Mouse (Mus musculus): ENCODE data around the gene Vps36. TPM values are rescaled to one million over a fixed set of nuclear protein-coding genes. Genes with fewer than 3 reads are reported as not detected.

Gene Vps36
- polyA plus RNA-seq, 1 experiment: 0.15 TPM

DNA sequence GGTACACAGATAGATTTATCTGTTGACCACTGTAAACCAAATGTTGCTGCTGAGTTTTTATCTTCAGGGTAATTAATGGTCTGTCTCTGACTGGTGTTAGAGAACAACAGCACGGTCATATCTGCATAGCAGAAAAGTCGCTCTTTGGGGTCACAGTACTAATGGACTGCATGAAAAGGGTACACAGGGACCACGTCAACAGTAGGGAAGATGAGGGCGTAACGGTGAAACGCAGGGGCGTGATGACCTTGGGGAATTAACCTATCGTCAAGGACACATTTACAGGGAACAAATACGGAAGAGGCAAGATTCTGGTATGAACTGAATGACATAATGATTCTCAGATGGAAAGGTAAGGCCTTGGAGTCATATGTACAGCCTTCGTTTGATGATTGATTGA is 28.2 kb upstream of the Vps36 start:
- no peak overlapping the region for H3K4me3 ChIP-seq (replicated peaks)
- H3K27me3 ChIP-seq (ENCODE audit: control insufficient read depth): no peaks in the 10 kb centered on the region; the same call in 1 of the 2 replicates
- peaks cover 17% of the 10 kb centered on the region for H3K4me1 ChIP-seq (ENCODE audit: control insufficient read depth)
- H3K36me3 ChIP-seq (ENCODE audit: control insufficient read depth): peaks cover 26% of the 10 kb centered on the region
- TF ChIP-seq GATA1 (IDR thresholded peaks at IDR 0.05; ENCODE audit: low read length) (no peak), TAL1 (IDR thresholded peaks at IDR 0.05; ENCODE audit: low read length) (no peak)
- no peaks in the 10 kb centered on the region for H3K9me3 ChIP-seq (ENCODE audit: control insufficient read depth, low read length)

DNA sequence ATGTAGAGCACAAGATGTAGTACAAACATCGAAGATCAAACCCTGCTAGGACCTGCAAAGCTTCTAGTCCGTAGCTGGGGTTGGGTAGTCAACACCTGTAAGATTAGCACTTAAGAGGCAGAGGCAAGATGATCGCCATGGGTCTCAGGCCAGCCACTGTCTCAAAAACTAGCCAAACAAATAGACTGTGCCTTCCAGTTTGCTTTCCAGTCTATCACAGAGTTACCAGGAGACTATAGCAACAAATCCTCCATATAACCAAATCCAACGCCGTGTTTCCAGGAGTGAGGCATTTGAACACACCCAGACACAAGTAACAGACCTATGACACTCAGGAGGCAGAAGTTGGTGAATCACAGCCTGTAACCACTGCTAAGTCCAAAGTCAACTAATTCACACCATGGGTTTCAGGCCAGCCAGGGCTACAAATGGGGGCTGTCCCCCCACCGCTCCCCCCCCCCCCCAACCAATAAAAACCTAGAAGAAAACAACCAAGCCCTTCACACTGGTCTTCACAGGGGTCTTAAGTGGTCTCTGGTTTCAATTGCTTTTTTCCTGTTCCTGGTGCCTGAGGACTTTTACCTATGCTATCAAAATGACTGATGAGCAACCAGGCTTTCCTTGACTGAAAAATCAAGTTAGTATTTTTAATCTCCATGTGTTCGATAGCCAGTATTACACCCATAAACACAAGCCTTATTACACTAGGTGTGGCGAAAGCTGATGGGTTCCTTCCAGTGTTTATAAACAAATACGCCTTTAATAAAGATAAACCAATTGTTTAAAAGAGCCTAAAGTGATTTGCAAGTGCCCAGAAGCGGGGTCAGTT is 27.1 kb upstream of the Vps36 start:
- Histone ChIP-seq H3K36me3 (ENCODE audit: control insufficient read depth) (peaks cover 37% of the 10 kb centered on the region), H3K27me3 (ENCODE audit: control insufficient read depth) (no peaks in the 10 kb centered on the region; the same call in 1 of the 2 replicates), H3K9me3 (ENCODE audit: control insufficient read depth, low read length) (no peaks in the 10 kb centered on the region), H3K4me3 (replicated peaks) (peak overlapping the region; percentile 69), H3K4me1 (ENCODE audit: control insufficient read depth) (peaks cover 17% of the 10 kb centered on the region)
- TF ChIP-seq TAL1 (IDR thresholded peaks at IDR 0.05; ENCODE audit: low read length): no peak
- no peak for TF ChIP-seq GATA1 (IDR thresholded peaks at IDR 0.05; ENCODE audit: low read length)

DNA sequence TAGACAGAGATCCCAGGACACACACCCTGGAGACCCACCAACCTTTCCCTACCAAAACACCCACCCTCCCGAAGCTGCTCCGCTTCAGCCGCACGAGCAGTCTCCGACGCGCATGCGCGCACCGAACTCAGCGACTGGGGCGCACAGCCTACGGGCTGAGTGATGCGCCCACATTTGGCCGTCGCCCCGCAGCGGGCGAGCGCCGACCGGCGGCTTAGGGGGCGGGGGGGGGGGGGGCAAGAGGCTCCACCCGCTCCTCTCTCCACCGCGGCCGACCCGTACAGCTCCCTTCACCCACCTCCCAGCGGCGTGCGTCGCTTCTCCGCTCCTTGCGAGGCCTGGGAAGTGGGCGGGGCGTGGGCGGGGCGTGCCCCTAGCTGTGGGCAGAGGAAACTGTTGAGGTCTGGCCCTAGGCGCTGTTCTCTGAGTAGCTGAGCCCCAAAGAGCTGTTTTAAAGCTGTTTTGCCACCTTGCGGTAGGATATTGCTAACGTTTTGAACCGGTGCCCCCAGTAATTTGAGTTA is 26.5 kb upstream of the Vps36 start, which contains the start of gene Nek3:
Gene Nek3, minus strand, starts transcription at position 356 of the 524 bp plus-strand sequence.
- Histone ChIP-seq H3K9me3 (ENCODE audit: control insufficient read depth, low read length) (no peaks in the 10 kb centered on the region), H3K27me3 (ENCODE audit: control insufficient read depth) (no peaks in the 10 kb centered on the region; the same call in 1 of the 2 replicates)
- TF ChIP-seq TAL1 (IDR thresholded peaks at IDR 0.05; ENCODE audit: low read length) (no peak), GATA1 (IDR thresholded peaks at IDR 0.05; ENCODE audit: low read length) (no peak)

GRCm38 (mm10) chr8:22169167-22169566 is 23.4 kb upstream of the Vps36 start:
- H3K4me1 ChIP-seq (ENCODE audit: control insufficient read depth): peaks cover 17% of the 10 kb centered on the region
- peaks cover 63% of the 10 kb centered on the region for H3K36me3 ChIP-seq (ENCODE audit: control insufficient read depth)
- no peaks in the 10 kb centered on the region; the same call in 1 of the 2 replicates for H3K27me3 ChIP-seq (ENCODE audit: control insufficient read depth)
- H3K4me3 ChIP-seq (replicated peaks): no peak overlapping the region
- TF ChIP-seq TAL1 (IDR thresholded peaks at IDR 0.05; ENCODE audit: low read length): no peak
- TF ChIP-seq GATA1 (IDR thresholded peaks at IDR 0.05; ENCODE audit: low read length): no peak
- H3K9me3 ChIP-seq (ENCODE audit: control insufficient read depth, low read length): no peaks in the 10 kb centered on the region

More for the DNA sequence above, 26.5 kb upstream of the Vps36 start, which contains the start of gene Nek3:
- H3K36me3 ChIP-seq (ENCODE audit: control insufficient read depth): peaks cover 43% of the 10 kb centered on the region
- peaks cover 17% of the 10 kb centered on the region for H3K4me1 ChIP-seq (ENCODE audit: control insufficient read depth)
- peak within 1 kb of the TSS; percentile 69 for H3K4me3 ChIP-seq (replicated peaks)

DNA sequence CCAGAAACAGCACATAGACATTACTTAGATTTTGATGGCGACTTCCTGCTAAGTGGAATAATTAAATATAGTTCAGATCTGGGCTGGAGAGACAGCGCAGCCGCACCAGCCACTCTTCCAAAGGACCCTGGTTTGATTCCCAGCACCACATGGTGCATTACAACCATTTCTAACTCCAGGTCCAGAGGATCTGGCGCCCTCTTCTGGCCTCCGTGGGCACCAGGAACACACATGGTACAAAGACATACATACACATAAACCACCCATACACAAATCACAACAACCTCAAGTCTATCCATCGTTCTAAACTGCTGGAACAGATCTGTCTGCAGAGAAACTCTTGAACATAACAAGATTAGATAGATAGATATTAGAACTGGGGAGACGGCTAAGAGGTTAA is 16.6 kb upstream of the Vps36 start:
- Histone ChIP-seq H3K4me3 (replicated peaks) (no peak overlapping the region), H3K9me3 (ENCODE audit: control insufficient read depth, low read length) (peaks cover 12% of the 10 kb centered on the region), H3K36me3 (ENCODE audit: control insufficient read depth) (peaks cover 77% of the 10 kb centered on the region), H3K4me1 (ENCODE audit: control insufficient read depth) (no peaks in the 10 kb centered on the region), H3K27me3 (ENCODE audit: control insufficient read depth) (no peaks in the 10 kb centered on the region)
- TF ChIP-seq GATA1 (IDR thresholded peaks at IDR 0.05; ENCODE audit: low read length): no peak
- no peak for TF ChIP-seq TAL1 (IDR thresholded peaks at IDR 0.05; ENCODE audit: low read length)

DNA sequence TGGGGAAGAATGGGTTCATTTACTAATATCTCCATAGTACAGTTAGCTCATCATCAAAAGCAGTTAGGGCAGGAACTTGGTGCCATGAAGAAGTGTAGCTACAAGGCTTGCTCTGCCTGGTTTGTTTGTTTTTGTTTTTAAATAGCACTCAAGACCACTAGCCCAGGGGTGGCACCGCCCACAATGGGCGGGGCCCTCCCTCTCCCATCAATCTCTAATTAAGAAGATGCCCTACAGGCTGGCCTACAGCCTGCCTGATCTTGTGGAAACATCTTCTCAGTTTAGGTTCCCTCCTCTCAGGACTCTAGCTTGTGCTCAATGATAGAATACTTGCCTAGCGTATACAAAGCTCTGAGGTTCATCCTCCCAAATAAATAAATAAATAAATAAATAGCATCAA is 7.7 kb upstream of the Vps36 start:
- H3K27me3 ChIP-seq (ENCODE audit: control insufficient read depth): peaks cover 26% of the 10 kb centered on the region
- peak overlapping the region; percentile 85 for H3K4me3 ChIP-seq (replicated peaks)
- H3K9me3 ChIP-seq (ENCODE audit: control insufficient read depth, low read length): no peaks in the 10 kb centered on the region
- TF ChIP-seq TAL1 (IDR thresholded peaks at IDR 0.05; ENCODE audit: low read length): no peak
- TF ChIP-seq GATA1 (IDR thresholded peaks at IDR 0.05; ENCODE audit: low read length): no peak
- peaks cover 33% of the 10 kb centered on the region for H3K4me1 ChIP-seq (ENCODE audit: control insufficient read depth)
- peaks cover 22% of the 10 kb centered on the region for H3K36me3 ChIP-seq (ENCODE audit: control insufficient read depth)

DNA sequence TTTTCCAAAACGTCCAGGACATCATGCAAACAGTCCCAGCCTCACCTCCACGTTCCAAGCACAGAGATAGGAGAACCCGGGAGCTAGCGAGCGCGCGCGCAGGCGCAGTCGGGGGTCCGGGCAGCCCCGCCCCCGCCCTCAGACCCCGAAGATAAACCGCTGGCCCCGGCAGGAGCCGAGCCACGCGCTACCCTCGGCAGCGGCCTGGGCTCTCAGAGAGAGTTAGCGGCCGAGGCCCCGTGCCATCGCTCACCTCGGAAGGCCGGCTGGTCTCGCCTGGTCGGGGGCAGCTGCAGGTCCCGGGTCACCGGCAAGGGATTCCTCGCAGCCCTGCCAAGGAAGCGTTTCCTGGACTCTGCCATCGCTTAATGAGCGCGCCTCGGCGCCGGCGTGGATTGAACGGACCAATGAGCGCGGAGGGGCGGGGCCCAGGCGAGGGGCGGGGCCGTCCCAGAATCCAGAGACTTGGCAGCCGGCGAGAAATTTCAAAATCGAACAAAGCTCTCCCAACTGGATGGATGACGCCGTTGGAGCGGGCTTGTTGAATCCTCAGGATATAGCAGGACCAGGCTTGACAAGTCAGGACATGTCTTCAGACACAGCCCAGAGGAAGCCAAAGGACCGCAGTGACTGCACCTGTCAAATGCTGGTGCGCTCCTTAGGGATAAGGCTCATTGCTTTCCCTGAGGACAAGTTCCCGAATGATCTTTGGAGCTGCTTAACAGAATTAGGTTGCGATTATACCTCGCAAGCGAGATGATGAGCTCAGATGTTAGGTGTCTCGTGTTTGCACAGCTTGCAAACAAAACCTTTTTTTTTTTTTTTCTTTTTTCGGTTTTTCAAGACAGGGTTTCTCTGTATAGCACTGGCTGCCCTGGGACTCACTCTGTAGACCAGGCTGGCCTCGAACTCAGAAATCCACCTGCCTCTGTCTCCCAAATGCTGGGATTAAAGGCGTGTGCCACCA is 6.9 kb upstream of the Vps36 start, which contains the start of gene Ckap2:
Gene Ckap2, minus strand, starts transcription at position 389 of the 967 bp plus-strand sequence.
- H3K27me3 ChIP-seq (ENCODE audit: control insufficient read depth): peaks cover 28% of the 10 kb centered on the region
- H3K4me3 ChIP-seq (replicated peaks): peak within 1 kb of the TSS; percentile 85
- H3K9me3 ChIP-seq (ENCODE audit: control insufficient read depth, low read length): no peaks in the 10 kb centered on the region
- peaks cover 15% of the 10 kb centered on the region for H3K36me3 ChIP-seq (ENCODE audit: control insufficient read depth)
- TF ChIP-seq GATA1 (IDR thresholded peaks at IDR 0.05; ENCODE audit: low read length): no peak
- TF ChIP-seq TAL1 (IDR thresholded peaks at IDR 0.05; ENCODE audit: low read length): no peak
- peaks cover 33% of the 10 kb centered on the region for H3K4me1 ChIP-seq (ENCODE audit: control insufficient read depth)

GRCm38 (mm10) chr8:22193432-22194010 is 912 bp downstream of the Vps36 start:
- Histone ChIP-seq H3K4me1 (ENCODE audit: control insufficient read depth) (peaks cover 18% of the 10 kb centered on the region), H3K4me3 (replicated peaks) (peak overlapping the region; percentile 84), H3K9me3 (ENCODE audit: control insufficient read depth, low read length) (no peaks in the 10 kb centered on the region), H3K27me3 (ENCODE audit: control insufficient read depth) (peaks cover 8% of the 10 kb centered on the region), H3K36me3 (ENCODE audit: control insufficient read depth) (peaks cover 3% of the 10 kb centered on the region)
- TF ChIP-seq GATA1 (IDR thresholded peaks at IDR 0.05; ENCODE audit: low read length) (no peak), TAL1 (IDR thresholded peaks at IDR 0.05; ENCODE audit: low read length) (no peak)
